Mouse (Mus musculus) MEL (cell line): Measurements from ENCODE around the gene Evpl. TPM values are rescaled to one million over a fixed set of nuclear protein-coding genes. Genes with fewer than 3 reads are reported as not detected.
A peak's percentile ranks its signal among the peaks of the same experiment; 100 is the strongest.

Source experiments
- DNase-seq: peaks from one replicate; pipeline ENCODE4 v3.0.0; 2011; ENCODE audit warnings: low read depth, low spot score
- H3K27ac ChIP-seq: 2 replicates; pipeline ENCODE4 v1.5.1; 2012; ENCODE audit warnings: low read depth, mild to moderate bottlenecking, control low read depth, low read length, moderate library complexity; ENCODE audit not compliant: control insufficient read depth
- H3K27me3 ChIP-seq, 2 experiments: fragments of 150-350 bp in 1 of 2; sonication (generic) in 1 of 2; 2 replicates each; pipeline ENCODE4 v1.6.1; 2012; ENCODE audit warnings: low read length in 2 of 2, mild to moderate bottlenecking in 2 of 2, improper control_type of control experiment in 1 of 2, moderate library complexity in 1 of 2; ENCODE audit not compliant: insufficient read depth in 2 of 2, control insufficient read depth in 1 of 2
- H3K36me3 ChIP-seq, 2 experiments: 2 replicates each; pipeline ENCODE4 v1.6.1; 2012 to 2014; ENCODE audit warnings: low read length in 2 of 2, improper control_type of control experiment in 1 of 2, inconsistent platforms in 1 of 2, mild to moderate bottlenecking in 1 of 2; ENCODE audit not compliant: insufficient read depth in 2 of 2, control insufficient read depth in 1 of 2
- H3K4me1 ChIP-seq, 2 experiments: fragments of 150-350 bp in 1 of 2; sonication (generic) in 1 of 2; 2 replicates each; pipeline ENCODE4 v1.6.1; 2012; ENCODE audit warnings: low read length in 2 of 2, improper control_type of control experiment in 1 of 2, mild to moderate bottlenecking in 1 of 2; ENCODE audit not compliant: insufficient read depth in 2 of 2, control insufficient read depth in 1 of 2
- H3K4me3 ChIP-seq, 2 experiments: fragments of 150-350 bp in 1 of 2; sonication (generic) in 1 of 2; 2 replicates each; pipeline ENCODE4 v1.5.1; 2012; ENCODE audit warnings: low read depth in 2 of 2, low read length in 2 of 2, mild to moderate bottlenecking in 2 of 2, moderate library complexity in 2 of 2, control low read depth in 1 of 2, improper control_type of control experiment in 1 of 2; ENCODE audit not compliant: control insufficient read depth in 1 of 2, insufficient read depth in 1 of 2
- H3K79me2 ChIP-seq: 2 replicates; pipeline ENCODE4 v1.6.1; 2012; ENCODE audit warnings: mild to moderate bottlenecking, low read length, moderate library complexity; ENCODE audit not compliant: control insufficient read depth, poor library complexity, insufficient read depth
- H3K9ac ChIP-seq: 2 replicates; pipeline ENCODE4 v1.6.1; 2012; ENCODE audit warnings: low read depth, mild to moderate bottlenecking, control low read depth, low read length, moderate library complexity; ENCODE audit not compliant: control insufficient read depth, poor library complexity, severe bottlenecking
- H3K9me3 ChIP-seq: fragments of 150-350 bp; sonication (generic); replicated peaks from 2 replicates; pipeline ENCODE4 v1.6.1; 2012; ENCODE audit warnings: mild to moderate bottlenecking, low read length, improper control_type of control experiment, moderate library complexity; ENCODE audit not compliant: insufficient read depth
- BHLHE40 ChIP-seq: IDR thresholded peaks from 2 replicates; pipeline ENCODE4 v1.6.1; 2012; ENCODE audit warnings: low read depth, mild to moderate bottlenecking, inconsistent platforms, low read length, improper control_type of control experiment, borderline replicate concordance
- CHD1 ChIP-seq: IDR thresholded peaks from 2 replicates; pipeline ENCODE4 v1.6.1; 2012; ENCODE audit warnings: low read depth, mild to moderate bottlenecking, inconsistent platforms, low read length, improper control_type of control experiment
- CHD2 ChIP-seq: IDR thresholded peaks from 2 replicates; pipeline ENCODE4 v1.6.1; 2011; ENCODE audit warnings: low read length, improper control_type of control experiment
- E2F4 ChIP-seq: IDR thresholded peaks from 2 replicates; pipeline ENCODE4 v1.6.1; 2011; ENCODE audit warnings: low read depth, low read length, improper control_type of control experiment, borderline replicate concordance
- ELF1 ChIP-seq: IDR thresholded peaks from 2 replicates; pipeline ENCODE4 v1.6.1; 2014; ENCODE audit warnings: low read depth, mild to moderate bottlenecking, inconsistent platforms, low read length, improper control_type of control experiment, moderate library complexity
- ETS1 ChIP-seq: IDR thresholded peaks from 2 replicates; pipeline ENCODE4 v1.6.1; 2012; ENCODE audit warnings: low read depth, mild to moderate bottlenecking, inconsistent platforms, low read length, improper control_type of control experiment, moderate library complexity
- GABPA ChIP-seq: IDR thresholded peaks from 2 replicates; pipeline ENCODE4 v1.6.1; 2012; ENCODE audit warnings: low read depth, mild to moderate bottlenecking, inconsistent platforms, low read length, improper control_type of control experiment, moderate library complexity
- GATA1 ChIP-seq: IDR thresholded peaks from 2 replicates; pipeline ENCODE4 v1.6.1; 2011; ENCODE audit warnings: low read depth, low read length, improper control_type of control experiment
- JUND ChIP-seq: IDR thresholded peaks from 2 replicates; pipeline ENCODE4 v1.6.1; 2011; ENCODE audit warnings: low read depth, mild to moderate bottlenecking, improper control_type of control experiment, low read length
- KAT2A ChIP-seq: conservative IDR thresholded peaks from 2 replicates; pipeline ENCODE4 v1.6.1; 2012; ENCODE audit warnings: low read depth, low read length, improper control_type of control experiment, inconsistent platforms
- MAFK ChIP-seq: IDR thresholded peaks from 2 replicates; pipeline ENCODE4 v1.6.1; 2011; ENCODE audit warnings: low read depth, mild to moderate bottlenecking, low read length, improper control_type of control experiment, borderline replicate concordance
- MAZ ChIP-seq: IDR thresholded peaks from 2 replicates; pipeline ENCODE4 v1.6.1; 2012; ENCODE audit warnings: low read depth, mild to moderate bottlenecking, inconsistent platforms, low read length, improper control_type of control experiment
- MEF2A ChIP-seq: IDR thresholded peaks from 2 replicates; pipeline ENCODE4 v1.6.1; 2014; ENCODE audit warnings: low read depth, mild to moderate bottlenecking, inconsistent platforms, low read length, improper control_type of control experiment; ENCODE audit not compliant: poor library complexity, insufficient replicate concordance, severe bottlenecking; ENCODE audit errors: extremely low read depth
- MXI1 ChIP-seq: IDR thresholded peaks from 2 replicates; pipeline ENCODE4 v1.6.1; 2011; ENCODE audit warnings: mild to moderate bottlenecking, low read depth, low read length, improper control_type of control experiment
- MYB ChIP-seq: IDR thresholded peaks from 2 replicates; pipeline ENCODE4 v1.6.1; 2011; ENCODE audit warnings: mild to moderate bottlenecking, low read depth, low read length, improper control_type of control experiment
- MYC ChIP-seq: IDR thresholded peaks from 2 replicates; pipeline ENCODE4 v1.6.1; 2011; ENCODE audit warnings: low read depth, mild to moderate bottlenecking, low read length, improper control_type of control experiment, moderate library complexity
- NELFE ChIP-seq: IDR thresholded peaks from 2 replicates; pipeline ENCODE4 v1.6.1; 2011; ENCODE audit warnings: low read depth, low read length, improper control_type of control experiment
- NRF1 ChIP-seq: IDR thresholded peaks from 2 replicates; pipeline ENCODE4 v1.6.1; 2014; ENCODE audit warnings: low read depth, mild to moderate bottlenecking, inconsistent platforms, low read length, improper control_type of control experiment, moderate library complexity; ENCODE audit not compliant: poor library complexity, insufficient read depth, severe bottlenecking
- POLR2A ChIP-seq, 2 experiments: IDR thresholded peaks; 2 replicates each; pipeline ENCODE4 v1.6.1; 2011 to 2012; ENCODE audit warnings: low read length in 2 of 2, mild to moderate bottlenecking in 2 of 2, control low read depth in 1 of 2, improper control_type of control experiment in 1 of 2, low read depth in 1 of 2, moderate library complexity in 1 of 2; ENCODE audit not compliant: control insufficient read depth in 1 of 2, insufficient read depth in 1 of 2, poor library complexity in 1 of 2
- POLR2AphosphoS2 ChIP-seq: IDR thresholded peaks from 2 replicates; pipeline ENCODE4 v1.6.1; 2011; ENCODE audit warnings: low read length, improper control_type of control experiment
- POLR2AphosphoS5 ChIP-seq: IDR thresholded peaks from 2 replicates; pipeline ENCODE4 v1.6.1; 2012; ENCODE audit warnings: low read depth, borderline replicate concordance, mild to moderate bottlenecking, inconsistent platforms, low read length, moderate library complexity, mixed read lengths
- RCOR1 ChIP-seq: IDR thresholded peaks from 2 replicates; pipeline ENCODE4 v1.6.1; 2012; ENCODE audit warnings: low read depth, mild to moderate bottlenecking, inconsistent platforms, low read length, improper control_type of control experiment
- SIN3A ChIP-seq: IDR thresholded peaks from 2 replicates; pipeline ENCODE4 v1.6.1; 2012; ENCODE audit warnings: low read length, improper control_type of control experiment, inconsistent platforms
- SMC3 ChIP-seq: IDR thresholded peaks from 2 replicates; pipeline ENCODE4 v1.6.1; 2011; ENCODE audit warnings: low read depth, low read length, improper control_type of control experiment
- TAL1 ChIP-seq: IDR thresholded peaks from 2 replicates; pipeline ENCODE4 v1.6.1; 2012; ENCODE audit warnings: mild to moderate bottlenecking, inconsistent platforms, low read length, moderate library complexity, mixed read lengths
- TBP ChIP-seq: IDR thresholded peaks from 2 replicates; pipeline ENCODE4 v1.8.0; 2011; ENCODE audit warnings: low read depth, low read length, improper control_type of control experiment
- TCF12 ChIP-seq: IDR thresholded peaks from 2 replicates; pipeline ENCODE4 v1.6.1; 2014; ENCODE audit warnings: low read depth, mild to moderate bottlenecking, inconsistent platforms, low read length, improper control_type of control experiment, moderate library complexity
- UBTF ChIP-seq: IDR thresholded peaks from 2 replicates; pipeline ENCODE4 v1.6.1; 2012; ENCODE audit warnings: low read depth, mild to moderate bottlenecking, inconsistent platforms, low read length, improper control_type of control experiment, moderate library complexity, borderline replicate concordance; ENCODE audit not compliant: insufficient read depth
- USF1 ChIP-seq: IDR thresholded peaks from 2 replicates; pipeline ENCODE4 v1.6.1; 2014; ENCODE audit warnings: low read depth, mild to moderate bottlenecking, inconsistent platforms, low read length, improper control_type of control experiment, moderate library complexity
- USF2 ChIP-seq, 2 experiments: IDR thresholded peaks; 2 replicates each; pipeline ENCODE4 v1.6.1; 2011 to 2012; ENCODE audit warnings: improper control_type of control experiment in 2 of 2, low read length in 2 of 2, borderline replicate concordance in 1 of 2, inconsistent platforms in 1 of 2, low read depth in 1 of 2, mild to moderate bottlenecking in 1 of 2; ENCODE audit not compliant: insufficient read depth in 1 of 2
- ZC3H11A ChIP-seq: IDR thresholded peaks from 2 replicates; pipeline ENCODE4 v1.6.1; 2012; ENCODE audit warnings: low read depth, mild to moderate bottlenecking, inconsistent platforms, low read length, improper control_type of control experiment
- ZKSCAN1 ChIP-seq: IDR thresholded peaks from 2 replicates; pipeline ENCODE4 v1.6.1; 2012; ENCODE audit warnings: low read depth, mild to moderate bottlenecking, inconsistent platforms, low read length, improper control_type of control experiment, moderate library complexity
- ZMIZ1 ChIP-seq: IDR thresholded peaks from 2 replicates; pipeline ENCODE4 v1.6.1; 2012; ENCODE audit warnings: low read depth, mild to moderate bottlenecking, inconsistent platforms, low read length, improper control_type of control experiment, moderate library complexity
- ZNF384 ChIP-seq: IDR thresholded peaks from 2 replicates; pipeline ENCODE4 v1.6.1; 2012; ENCODE audit warnings: low read depth, mild to moderate bottlenecking, inconsistent platforms, low read length, improper control_type of control experiment
- polyA plus RNA-seq, 2 experiments: library from polyadenylated mRNA; stranded (reverse) in 1 of 2; unstranded in 1 of 2; fragments of >175 nt in 1 of 2; fragments of >200 nt in 1 of 2; gene quantifications; 2 replicates each; pipeline versions ENCODE4 v1.2.1 to v1.2.4; 2012; ENCODE audit warnings: low replicate concordance in 2 of 2, low read depth in 1 of 2; ENCODE audit not compliant: insufficient read length in 2 of 2, insufficient read depth in 1 of 2, missing spikeins in 1 of 2
- total RNA-seq: library from RNA; depleted of rRNA; stranded (reverse); fragments of 300-350 nt; gene quantifications from 2 replicates; pipeline ENCODE4 v1.2.3, GENCODE M21; 2012

Gene Evpl
- total and polyA plus RNA-seq, 3 experiments: 0.39 to 0.78 TPM; not detected in 1

GRCm38 (mm10) chr11:116198639-116199531 lies 39.0 kb downstream of the Evpl start, which contains the start of the genes Ten1 and Acox1:
Gene Ten1, plus strand, starts transcription at chr11:116198855.
Gene Acox1, minus strand, starts transcription at chr11:116199045.
- Histone ChIP-seq H3K79me2 (peaks cover 8% of the 10 kb centered on the region), H3K36me3 (peaks cover 0 to 39% of the 10 kb centered on the region in 2 experiments; a peak in 2 of 4 replicates), H3K9me3 (no peaks in the 10 kb centered on the region), H3K9ac (peak within 1 kb of the TSS; percentile 97), H3K27me3 (no peaks in the 10 kb centered on the region), H3K4me3 (peak within 1 kb of the TSS; percentile 90 to 94), H3K4me1 (peaks cover 25 to 26% of the 10 kb centered on the region in 2 experiments), H3K27ac (peak within 1 kb of the TSS; percentile 92)
- peak; percentile 98 for DNase-seq
- TF ChIP-seq POLR2A (IDR thresholded peaks at IDR 0.05; ENCODE audit: control insufficient read depth in 1 of 2, insufficient read depth in 1 of 2, low read depth in 1 of 2, low read length in 2 of 2, poor library complexity in 1 of 2): peak; percentile 65 to 71
- TF ChIP-seq TBP: peak; percentile 71
- peak; percentile 92 for TF ChIP-seq ELF1
- TF ChIP-seq CHD2: peak; percentile 23; the same call in 1 of the 2 replicates
- TF ChIP-seq TAL1: no peak
- TF ChIP-seq MXI1: peak; percentile 84
- peak; percentile 57 for TF ChIP-seq NELFE
- no peak for TF ChIP-seq ZKSCAN1
- TF ChIP-seq MYB: peak; percentile 51; the same call in 1 of the 2 replicates
- 0 out of 2 replicates have a peak, but pooled peaks have one; percentile 5 for TF ChIP-seq SMC3
- TF ChIP-seq UBTF: no peak
- no peak for TF ChIP-seq RCOR1
- no peak for TF ChIP-seq GATA1
- peak; percentile 20; the same call in 1 of the 2 replicates for TF ChIP-seq ETS1
- no peak for TF ChIP-seq CHD1
- no peak for TF ChIP-seq POLR2AphosphoS5
- TF ChIP-seq ZNF384: no peak
- peak; percentile 97 for TF ChIP-seq BHLHE40
- TF ChIP-seq TCF12: peak; percentile 57
- TF ChIP-seq USF2 (IDR thresholded peaks at IDR 0.05; ENCODE audit: borderline replicate concordance in 1 of 2, insufficient read depth in 1 of 2, low read depth in 1 of 2, low read length in 2 of 2): peak; percentile 74 to 86
- no peak for TF ChIP-seq GABPA
- no peak for TF ChIP-seq JUND
- no peak for TF ChIP-seq MAFK
- TF ChIP-seq USF1: peak; percentile 97
- peak; percentile 74; the same call in 1 of the 2 replicates for TF ChIP-seq E2F4
- TF ChIP-seq SIN3A: peak; percentile 87
- TF ChIP-seq MEF2A: 0 out of 2 replicates have a peak, but pooled peaks have one; percentile 36
- TF ChIP-seq ZMIZ1: peak; percentile 74
- TF ChIP-seq KAT2A: 0 out of 2 replicates have a peak, but pooled peaks have one; percentile 30
- peak; percentile 61; the same call in 1 of the 2 replicates for TF ChIP-seq POLR2AphosphoS2
- peak; percentile 84 for TF ChIP-seq NRF1
- TF ChIP-seq ZC3H11A: no peak
- no peak for TF ChIP-seq MYC
- TF ChIP-seq MAZ: peak; percentile 98
